Mouse (Mus musculus) olfactory bulb, adult 2 months (tissue): ENCODE data around the gene Atad3a.

ENCODE experiments used
- CTCF ChIP-seq: fragments of 200-500 bp; IDR thresholded peaks from 2 replicates; pipeline ENCODE4 v1.5.1; 2012; ENCODE audit warnings: low read depth, mild to moderate bottlenecking, low read length, moderate library complexity; ENCODE audit not compliant: insufficient read depth
- POLR2A ChIP-seq: fragments of 200-500 bp; IDR thresholded peaks from 2 replicates; pipeline ENCODE4 v1.6.1; 2012; ENCODE audit warnings: mild to moderate bottlenecking, low read depth, low read length, moderate library complexity; ENCODE audit not compliant: insufficient read depth

DNA sequence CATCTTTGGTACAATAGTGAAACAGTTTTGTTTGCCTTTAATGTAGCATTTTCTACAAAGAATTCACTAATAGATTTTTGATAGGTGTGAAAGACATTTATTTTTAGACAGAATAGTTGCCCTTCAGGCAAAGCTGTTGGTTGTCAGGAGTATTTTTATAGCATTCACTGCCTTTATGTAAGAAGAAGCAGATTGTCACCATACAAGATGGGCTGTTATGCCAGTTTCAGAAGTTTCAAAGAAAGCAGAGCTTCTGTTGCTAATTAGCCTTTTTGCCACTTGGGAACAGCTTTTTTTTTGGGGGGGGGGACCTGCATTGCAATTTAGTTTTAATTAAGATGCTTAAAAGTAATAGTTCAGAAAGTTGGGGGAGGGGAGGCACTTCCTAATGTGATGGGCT lies 51.9 kb downstream of the Atad3a start:
- TF ChIP-seq POLR2A, result no peak
- no peak for TF ChIP-seq CTCF
